Mouse (Mus musculus) gastrocnemius, adult 8-10 months (tissue): ENCODE measurements at regions not wholly inside any gene's neighbourhood (a gene's known extent, or its start where the extent isn't known, plus 50 kb on each side); places are given as distances from the start of the nearest gene placed in this dataset.
A peak's percentile ranks its signal among the peaks of the same experiment; 100 is the strongest.

Experiments used
- DNase-seq, 2 experiments: peaks; one replicate each; pipeline ENCODE4 v3.0.0; 2022; ENCODE audit warnings: low spot score in 2 of 2

GRCm38 (mm10) chr7:118042914-118043313 lies 73.1 kb downstream of the Rps15a start:
- no peak for DNase-seq

- DNase-seq: no peak
Observed at GRCm38 (mm10) chr7:118039862-118040261, 76.1 kb downstream of the Rps15a start.

GRCm38 (mm10) chr7:118037062-118037461 lies 78.9 kb downstream of the Rps15a start:
- no peak for DNase-seq

- no peak for DNase-seq
Observed at GRCm38 (mm10) chr7:118026106-118026526, 89.9 kb downstream of the Rps15a start.

GRCm38 (mm10) chr7:118004620-118005019 lies 111.4 kb downstream of the Rps15a start:
- no peak for DNase-seq

- DNase-seq: no peak
Observed at GRCm38 (mm10) chr7:118001881-118002280, 114.1 kb downstream of the Rps15a start.

GRCm38 (mm10) chr7:118001121-118001520 lies 114.9 kb downstream of the Rps15a start:
- no peak for DNase-seq

- DNase-seq: no peak
Observed at GRCm38 (mm10) chr7:117982177-117982576, 133.8 kb downstream of the Rps15a start.

GRCm38 (mm10) chr7:117971176-117971575 lies 144.8 kb downstream of the Rps15a start:
- DNase-seq: no peak

- DNase-seq: no peak
Observed at GRCm38 (mm10) chr7:117943435-117943834, 172.6 kb downstream of the Rps15a start.

- DNase-seq: no peak
Observed at GRCm38 (mm10) chr7:117939618-117940017, 176.4 kb downstream of the Rps15a start.

- no peak for DNase-seq
Observed at GRCm38 (mm10) chr7:117934908-117935307, 181.1 kb downstream of the Rps15a start.

GRCm38 (mm10) chr7:117931234-117931895 lies 184.6 kb downstream of the Rps15a start:
- DNase-seq: no peak

GRCm38 (mm10) chr7:117930392-117930791 lies 185.6 kb downstream of the Rps15a start:
- no peak for DNase-seq

- DNase-seq: no peak
Observed at GRCm38 (mm10) chr7:117926396-117926795, 189.6 kb downstream of the Rps15a start.

- no peak for DNase-seq
Observed at GRCm38 (mm10) chr7:117922270-117922669, 193.7 kb downstream of the Rps15a start.

GRCm38 (mm10) chr7:117918206-117918995 lies 197.6 kb downstream of the Rps15a start:
- DNase-seq: no peak

- no peak for DNase-seq
Observed at GRCm38 (mm10) chr7:117916915-117917314, 199.1 kb downstream of the Rps15a start.

GRCm38 (mm10) chr7:117912453-117912852 lies 203.5 kb downstream of the Rps15a start:
- DNase-seq: no peak

- no peak for DNase-seq
Observed at GRCm38 (mm10) chr7:117911062-117911461, 204.9 kb downstream of the Rps15a start.

GRCm38 (mm10) chr7:117896528-117896927 lies 219.5 kb downstream of the Rps15a start:
- no peak for DNase-seq

- no peak for DNase-seq
Observed at GRCm38 (mm10) chr7:117887288-117887687, 228.7 kb downstream of the Rps15a start.

- DNase-seq: peak; percentile 12 to 14
Observed at GRCm38 (mm10) chr7:117882803-117883202, 233.2 kb downstream of the Rps15a start.
